Mouse (Mus musculus) 416B (cell line): ENCODE results near the gene Hs1bp3.

Experiments
- DNase-seq: peaks from one replicate; pipeline ENCODE4 v3.0.0; 2011; ENCODE audit warnings: low read depth

Gene Hs1bp3

DNA sequence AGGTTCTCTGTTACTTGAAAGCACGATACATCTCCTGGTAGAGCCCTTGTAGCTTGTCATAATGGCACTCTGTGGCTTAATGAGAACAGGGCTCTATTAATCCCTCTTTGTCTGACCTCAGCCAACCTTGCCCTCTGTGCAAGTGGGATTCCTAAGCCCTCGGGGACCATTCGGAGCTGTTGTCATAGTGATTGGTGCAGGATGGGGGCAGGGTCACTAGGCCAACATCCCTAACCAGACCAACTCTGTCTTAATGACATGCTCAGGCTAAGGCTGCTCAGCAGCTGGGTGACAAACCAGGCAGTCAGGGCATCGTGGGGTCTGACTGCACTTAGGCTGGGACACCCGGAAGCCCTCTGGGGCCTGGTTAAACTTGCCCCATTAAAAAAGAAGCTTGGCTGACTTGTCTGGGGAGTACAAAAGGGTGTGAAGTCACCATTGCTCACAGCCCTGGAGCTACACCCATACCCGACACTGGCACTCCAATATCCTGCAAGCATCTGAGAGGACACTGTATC lies 51.1 kb downstream of the Hs1bp3 start:
- no peak for DNase-seq

GRCm38 (mm10) chr12:8365336-8365735 lies 52.1 kb downstream of the Hs1bp3 start:
- DNase-seq, result no peak

GRCm38 (mm10) chr12:8365905-8366576 lies 52.8 kb downstream of the Hs1bp3 start:
- DNase-seq, result no peak

- no peak for DNase-seq
Observed at GRCm38 (mm10) chr12:8366688-8367087, 53.5 kb downstream of the Hs1bp3 start.

GRCm38 (mm10) chr12:8371746-8372510 lies 58.7 kb downstream of the Hs1bp3 start:
- no peak for DNase-seq

- no peak for DNase-seq
Observed at GRCm38 (mm10) chr12:8372511-8373180, 59.4 kb downstream of the Hs1bp3 start.

DNA sequence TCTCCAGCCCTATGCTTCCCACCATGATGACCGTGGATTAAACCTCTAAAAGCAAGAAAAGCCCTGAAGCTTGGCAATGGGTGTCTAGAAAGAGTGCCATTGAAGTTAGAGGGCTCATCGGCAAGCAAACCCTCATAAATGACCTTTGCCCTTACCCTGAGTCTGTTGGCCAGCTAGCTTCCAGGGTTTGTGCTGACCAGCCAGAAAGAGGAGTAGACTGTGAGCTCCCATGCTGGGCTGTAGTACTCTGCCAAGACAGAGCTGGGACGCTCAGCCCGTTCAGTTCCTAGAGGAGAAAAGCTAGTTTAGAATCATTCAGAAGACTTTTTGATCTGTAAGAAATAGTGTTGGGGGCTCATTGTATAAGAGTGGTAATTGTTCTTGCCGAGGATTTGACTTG lies 60.5 kb downstream of the Hs1bp3 start:
- no peak for DNase-seq

DNA sequence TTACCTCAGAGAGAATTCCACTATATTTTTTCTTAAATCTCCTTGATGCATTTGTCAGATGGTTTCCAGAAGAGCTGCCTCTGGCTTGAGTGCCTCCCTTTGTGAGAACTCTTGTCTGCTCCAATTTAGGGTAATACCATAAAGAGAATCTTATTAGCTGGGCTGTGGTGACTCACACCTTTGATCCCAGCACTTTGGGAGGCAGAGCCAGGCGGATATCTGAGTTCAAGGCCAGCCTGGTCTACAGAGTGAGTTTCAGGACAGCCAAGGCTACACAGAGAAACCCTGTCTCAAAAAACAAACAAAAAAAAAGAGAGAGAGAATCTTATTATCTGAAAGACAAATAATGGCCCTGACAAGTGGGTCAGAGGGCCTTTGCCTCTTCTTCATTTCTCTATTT lies 63.9 kb downstream of the Hs1bp3 start:
- DNase-seq, result no peak

- DNase-seq, result no peak
Observed at GRCm38 (mm10) chr12:8377955-8378620, 64.9 kb downstream of the Hs1bp3 start.

DNA sequence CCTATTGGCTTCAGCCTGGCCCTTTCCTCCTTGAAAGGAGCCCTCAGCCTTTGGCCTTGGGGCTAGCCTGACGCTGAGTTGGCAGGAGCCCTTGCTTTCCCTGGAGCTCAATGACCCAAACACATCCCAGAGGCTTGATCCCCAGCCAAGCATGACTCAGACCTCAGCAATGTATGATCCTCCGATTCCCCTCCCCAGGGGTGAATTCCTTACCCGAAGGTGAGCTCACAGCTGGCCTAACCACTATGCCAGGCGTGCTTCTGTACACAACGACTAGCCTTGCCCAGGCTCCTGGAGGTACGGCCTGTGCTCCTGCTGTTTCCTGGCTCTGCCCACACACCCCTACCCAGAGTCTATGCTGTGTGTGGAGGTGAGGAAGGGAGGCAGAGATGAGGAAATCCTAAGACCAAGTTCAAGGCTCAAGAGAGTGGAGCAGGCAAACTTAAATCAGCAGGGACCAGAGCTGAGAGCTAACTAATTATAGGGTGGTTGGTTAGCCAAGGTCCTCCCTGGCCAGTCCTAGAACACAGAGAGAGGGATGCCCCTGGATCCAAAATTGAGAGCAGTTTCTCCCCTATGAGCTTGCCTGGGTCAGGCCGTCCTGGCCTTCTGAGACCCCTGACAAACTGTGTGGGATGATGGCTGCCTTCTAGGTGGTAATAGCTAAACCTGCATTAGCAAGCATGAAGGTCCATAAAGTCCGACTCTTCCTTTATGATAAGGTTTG lies 66.7 kb downstream of the Hs1bp3 start:
- DNase-seq, result peak; percentile 25

DNA sequence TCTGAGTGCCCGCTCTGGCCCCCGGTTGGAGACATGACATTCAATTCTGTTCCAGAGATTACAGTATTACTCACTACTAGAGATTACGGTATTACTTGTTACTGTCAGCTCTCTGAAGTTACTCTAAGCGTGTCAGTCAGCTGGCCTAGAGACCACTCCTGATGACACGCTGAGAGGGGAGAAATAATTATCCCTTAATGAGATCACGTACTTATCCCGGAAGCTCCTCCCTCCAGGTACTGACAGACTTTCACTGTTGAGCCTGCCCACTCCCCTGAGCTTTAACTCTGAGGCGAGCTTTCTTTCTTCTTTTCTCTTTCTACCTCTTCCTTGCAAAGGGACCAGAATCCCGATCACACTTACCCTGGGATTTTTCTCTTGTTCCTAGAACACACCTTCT lies 67.7 kb downstream of the Hs1bp3 start:
- no peak for DNase-seq

DNA sequence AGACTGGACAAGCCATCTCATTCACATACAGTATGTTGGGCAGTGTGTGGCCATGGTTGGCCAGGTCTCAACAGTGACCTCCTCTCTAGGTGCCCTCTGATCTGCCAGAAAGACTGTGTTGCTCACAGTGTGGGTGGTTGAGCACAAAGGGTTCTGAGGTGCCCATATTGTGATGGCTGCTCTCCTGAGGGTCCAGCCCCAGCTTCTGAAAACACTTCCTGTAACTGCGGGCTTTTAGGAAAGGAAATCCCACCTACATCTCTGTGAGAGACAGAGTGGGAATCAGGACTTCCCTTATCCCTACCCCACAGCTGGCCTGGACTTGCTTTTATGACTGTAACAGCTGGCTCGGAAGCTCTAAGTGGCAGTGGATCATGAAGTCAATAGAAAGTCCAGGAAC lies 68.7 kb downstream of the Hs1bp3 start:
- DNase-seq, result no peak

DNA sequence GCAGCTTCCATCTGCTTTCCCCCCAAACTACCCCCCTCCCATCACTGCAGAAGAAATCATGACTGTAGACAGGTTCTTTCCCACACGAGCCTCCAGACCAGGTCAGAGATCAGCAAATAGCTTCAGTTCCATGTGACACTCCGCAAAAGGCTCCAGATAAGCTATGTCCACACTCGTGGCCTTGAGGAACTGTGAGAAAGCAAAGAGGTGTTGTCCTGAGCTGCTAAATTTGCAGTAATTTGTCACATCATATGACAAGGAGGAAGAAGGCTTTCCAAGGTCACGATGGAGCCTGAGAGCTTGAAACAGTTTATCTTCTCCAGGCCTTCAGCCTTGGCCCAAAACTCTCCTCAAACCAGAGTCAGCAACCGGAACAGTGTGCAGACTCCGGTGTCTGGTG lies 70.6 kb downstream of the Hs1bp3 start:
- no peak for DNase-seq

DNA sequence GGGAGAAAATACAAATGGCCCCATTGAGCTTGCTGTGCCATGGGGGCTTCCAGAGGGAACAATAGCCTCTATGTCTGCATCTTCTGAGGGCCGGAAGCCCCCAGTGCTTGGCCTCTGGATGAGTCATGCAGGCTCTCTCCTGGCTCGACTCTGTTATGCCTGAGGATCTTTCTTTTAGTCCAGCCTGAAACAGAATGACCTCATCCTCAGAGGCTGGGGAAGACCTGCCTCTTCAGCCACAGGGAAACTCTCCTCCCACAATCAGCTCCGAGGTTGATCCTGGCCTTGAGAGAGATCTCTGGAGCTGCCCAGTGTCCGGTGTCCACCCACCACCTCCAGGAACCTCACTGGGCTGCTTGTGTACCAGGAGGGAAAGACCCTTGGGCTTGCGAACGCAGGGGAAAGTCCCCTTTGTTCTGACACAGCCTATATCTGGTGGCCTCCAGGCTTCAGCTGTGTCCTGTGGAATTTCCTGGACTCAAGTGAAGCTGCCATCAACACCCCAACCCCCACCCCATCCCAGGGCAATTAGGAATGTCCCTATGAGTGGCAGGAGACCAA lies 73.3 kb downstream of the Hs1bp3 start:
- peak; percentile 63 for DNase-seq

GRCm38 (mm10) chr12:8387281-8387680 lies 74.0 kb downstream of the Hs1bp3 start:
- DNase-seq, result no peak

DNA sequence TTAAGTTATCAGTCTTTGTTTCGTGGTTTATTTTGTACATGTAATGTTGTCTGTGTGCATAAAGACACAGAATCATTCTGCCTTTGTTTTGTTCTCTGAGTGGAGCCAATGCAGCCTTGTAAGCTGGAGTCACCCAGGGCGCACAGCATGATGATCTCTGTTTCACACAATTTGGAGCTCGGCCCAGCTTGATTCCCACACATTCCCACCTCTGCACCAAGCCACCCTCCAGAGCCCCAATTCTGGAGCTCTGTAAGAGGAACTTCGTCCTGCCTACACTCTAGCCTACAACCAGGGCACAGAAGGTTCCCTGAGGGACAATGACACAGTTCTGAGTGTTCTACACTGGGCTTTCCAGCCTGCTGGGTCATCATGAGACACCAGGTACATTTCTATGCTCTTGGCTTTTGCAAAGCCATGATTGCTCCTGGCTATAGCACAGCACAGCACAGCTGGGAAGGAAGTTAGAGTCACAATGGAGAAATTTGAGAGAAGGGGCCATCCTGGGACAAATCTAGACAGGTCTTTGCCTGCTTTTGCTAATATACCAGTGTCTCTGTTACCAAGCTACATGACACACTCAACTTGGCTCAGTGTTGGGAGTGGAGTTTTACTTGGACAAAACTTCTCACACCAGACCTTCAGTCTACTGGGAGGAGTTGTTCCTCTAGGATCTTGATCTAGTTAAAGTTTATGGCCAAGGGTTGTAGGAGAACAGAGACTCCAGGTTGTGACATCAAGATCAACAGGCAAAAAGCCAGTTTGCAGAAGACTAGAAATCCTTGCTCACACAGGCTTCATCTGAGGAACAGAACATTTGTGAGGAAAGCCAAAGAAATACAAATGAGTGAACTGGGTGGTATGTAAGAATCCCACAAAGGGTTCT lies 75.5 kb downstream of the Hs1bp3 start:
- DNase-seq, result no peak

GRCm38 (mm10) chr12:8393226-8393625 lies 80.0 kb downstream of the Hs1bp3 start:
- DNase-seq, result no peak
